Mouse (Mus musculus) kidney, adult 2 months (tissue): Measurements from ENCODE around the gene Hectd1.

Experiments used
- CTCF ChIP-seq: fragments of 200-500 bp; conservative IDR thresholded peaks from 2 replicates; pipeline ENCODE4 v1.5.1; 2011; ENCODE audit warnings: low read depth, mild to moderate bottlenecking, control low read depth, low read length, moderate library complexity, mixed read lengths; ENCODE audit not compliant: insufficient read depth, insufficient read length
- POLR2A ChIP-seq: fragments of 200-500 bp; IDR thresholded peaks from one replicate; pipeline ENCODE4 v1.6.1; 2011; ENCODE audit warnings: low read depth, low read length, control low read depth

DNA sequence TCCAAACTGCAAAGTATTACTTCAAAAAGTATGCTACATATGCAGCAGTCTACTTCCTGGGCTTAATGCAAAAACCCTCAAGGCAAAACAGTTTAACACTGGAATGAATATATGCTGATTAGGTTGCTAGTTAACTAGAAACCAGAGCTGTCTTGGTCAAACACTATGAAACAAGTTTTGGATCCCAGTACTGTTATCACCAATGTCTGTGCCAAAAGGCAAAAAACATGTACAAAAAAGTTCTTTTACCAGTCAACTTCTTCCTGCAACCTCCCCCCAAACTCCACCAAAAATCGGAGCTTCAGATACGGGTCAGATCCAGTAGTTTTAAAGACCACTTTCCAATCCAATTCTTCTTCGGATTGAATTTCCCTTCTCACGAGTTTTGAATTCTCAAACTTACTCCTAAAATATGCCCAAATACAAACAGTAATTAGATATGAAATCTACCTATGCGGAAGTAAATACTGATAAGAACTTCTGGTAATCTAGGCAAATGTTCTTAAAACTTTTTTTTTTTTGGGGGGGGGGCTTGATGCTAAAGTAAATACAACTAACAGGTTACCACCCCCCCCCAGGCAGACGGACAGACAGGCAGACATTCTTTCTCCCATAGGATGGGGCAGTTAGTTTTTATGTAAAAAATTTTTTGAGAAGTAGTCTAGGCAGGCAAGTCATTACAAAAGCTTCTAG lies 1.2 kb downstream of the Hectd1 start:
- TF ChIP-seq POLR2A, result no peak
- TF ChIP-seq CTCF, result no peak
